Mouse (Mus musculus) erythroblast, adult 5-6 weeks (primary cell): ENCODE data around the gene Dnajc3. TPM values are rescaled to one million over a fixed set of nuclear protein-coding genes. Genes with fewer than 3 reads are reported as not detected.
A peak's percentile ranks its signal among the peaks of the same experiment; 100 is the strongest.

ENCODE experiments used
- ATAC-seq: replicated peaks from 2 replicates; pipeline ENCODE4 v1.8.0; 2016; ENCODE audit warnings: moderate number of reproducible peaks, mild to moderate bottlenecking, moderate TSS enrichment, inconsistent platforms; ENCODE audit not compliant: poor library complexity, low FRiP score, severe bottlenecking
- total RNA-seq, 2 experiments: library from RNA; stranded (forward) in 1 of 2; stranded (reverse) in 1 of 2; fragments of 150-400 nt in 1 of 2; fragments of 200-764, 138-1000 nt in 1 of 2; gene quantifications; 2 replicates each; pipeline versions ENCODE4 v1.2.3 to v1.2.4; 2015 to 2017; ENCODE audit warnings: low replicate concordance in 2 of 2

The Dnajc3 gene
- total RNA-seq, 2 experiments from 2014 or later: 16.9 to 25.9 TPM

GRCm38 (mm10) chr14:118980358-118980757, 42.6 kb downstream of the Dnajc3 start:
- no peak for ATAC-seq

- no peak for ATAC-seq
These were observed 43.1 kb downstream of the Dnajc3 start for GRCm38 (mm10) chr14:118980890-118981289.

GRCm38 (mm10) chr14:118981711-118982428, 44.1 kb downstream of the Dnajc3 start:
- 0 out of 2 replicates have a peak, but pooled peaks have one; percentile 4 for ATAC-seq

GRCm38 (mm10) chr14:118982429-118983045, 44.8 kb downstream of the Dnajc3 start:
- ATAC-seq: 0 out of 2 replicates have a peak, but pooled peaks have one; percentile 17

- ATAC-seq: no peak
These were observed 45.6 kb downstream of the Dnajc3 start for GRCm38 (mm10) chr14:118983396-118983795.

GRCm38 (mm10) chr14:118984161-118984560, 46.4 kb downstream of the Dnajc3 start:
- ATAC-seq: no peak

GRCm38 (mm10) chr14:118986653-118987522, 49.1 kb downstream of the Dnajc3 start:
- peak; percentile 68 for ATAC-seq

- ATAC-seq: peak; percentile 99
These were observed 50.0 kb downstream of the Dnajc3 start for GRCm38 (mm10) chr14:118987523-118988496.

- no peak; the same call in 1 of the 2 replicates for ATAC-seq
These were observed 57.6 kb downstream of the Dnajc3 start for GRCm38 (mm10) chr14:118995226-118995925.

GRCm38 (mm10) chr14:119003320-119003719, 65.5 kb downstream of the Dnajc3 start:
- ATAC-seq: no peak

- no peak for ATAC-seq
These were observed 68.1 kb downstream of the Dnajc3 start for GRCm38 (mm10) chr14:119005834-119006233.

- ATAC-seq: no peak
These were observed 68.8 kb downstream of the Dnajc3 start for GRCm38 (mm10) chr14:119006441-119007102.

GRCm38 (mm10) chr14:119007103-119007951, 69.6 kb downstream of the Dnajc3 start:
- peak; percentile 99 for ATAC-seq

GRCm38 (mm10) chr14:119008031-119008590, 70.3 kb downstream of the Dnajc3 start:
- no peak for ATAC-seq

- no peak for ATAC-seq
These were observed 71.8 kb downstream of the Dnajc3 start for GRCm38 (mm10) chr14:119009531-119009930.

GRCm38 (mm10) chr14:119012607-119013431, 75.0 kb downstream of the Dnajc3 start:
- ATAC-seq: no peak
